Mouse (Mus musculus) erythroid progenitor cell, adult 5-6 weeks (primary cell): Measurements from ENCODE around the gene Pspn. TPM values are rescaled to one million over a fixed set of nuclear protein-coding genes. Genes with fewer than 3 reads are reported as not detected.
A peak's percentile ranks its signal among the peaks of the same experiment; 100 is the strongest.

Experiments
- ATAC-seq: replicated peaks from 2 replicates; pipeline ENCODE4 v1.8.0; 2016; ENCODE audit warnings: moderate number of reproducible peaks, mild to moderate bottlenecking, moderate TSS enrichment, inconsistent platforms; ENCODE audit not compliant: poor library complexity, low FRiP score, severe bottlenecking
- total RNA-seq, 2 experiments: library from RNA; stranded (forward) in 1 of 2; stranded (reverse) in 1 of 2; fragments of 150-400 nt in 1 of 2; fragments of 186-747, 209-891 nt in 1 of 2; gene quantifications; 2 replicates each; pipeline versions ENCODE4 v1.2.3 to v1.2.4; 2015 to 2017; ENCODE audit warnings: low replicate concordance in 2 of 2

The Pspn gene
- not detected in 2 replicates for total RNA-seq (2015; ENCODE audit: low replicate concordance)
- total RNA-seq (2017; ENCODE audit: low replicate concordance), result not detected in 2 replicates

DNA sequence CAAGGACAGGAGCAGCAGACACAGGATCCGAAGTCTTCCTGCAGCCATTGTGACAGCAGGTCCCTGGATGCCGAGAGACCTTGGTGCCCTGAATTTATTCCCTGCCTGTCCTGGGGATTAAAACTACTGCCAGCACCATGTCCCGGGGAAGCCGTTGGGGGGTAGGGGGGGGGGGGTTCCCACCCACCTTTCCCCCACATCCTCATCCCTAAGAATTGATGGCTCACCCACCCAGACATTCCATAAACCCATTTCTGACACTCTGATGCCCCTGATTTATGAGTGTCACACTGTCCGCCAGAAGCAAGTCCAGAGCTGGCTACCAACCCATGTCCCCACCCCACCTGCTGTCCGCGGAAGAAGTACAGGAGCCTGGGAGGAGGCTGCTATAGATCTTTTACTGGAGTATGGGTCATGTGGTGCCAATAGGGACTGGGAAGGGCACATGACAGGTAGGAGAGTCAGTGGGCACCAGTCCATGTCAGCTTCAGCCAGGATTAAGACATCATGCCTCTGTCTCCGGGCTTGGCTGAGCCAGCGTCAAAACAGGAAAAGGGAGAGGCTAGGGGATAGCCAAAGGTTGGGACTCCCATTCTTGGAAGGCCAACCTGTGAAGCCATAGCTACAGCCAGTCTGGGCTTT, at the start of gene Pspn:
TSS of gene Pspn (minus strand) at position 51 of the 642 bp plus-strand sequence.
- no peak for ATAC-seq

DNA sequence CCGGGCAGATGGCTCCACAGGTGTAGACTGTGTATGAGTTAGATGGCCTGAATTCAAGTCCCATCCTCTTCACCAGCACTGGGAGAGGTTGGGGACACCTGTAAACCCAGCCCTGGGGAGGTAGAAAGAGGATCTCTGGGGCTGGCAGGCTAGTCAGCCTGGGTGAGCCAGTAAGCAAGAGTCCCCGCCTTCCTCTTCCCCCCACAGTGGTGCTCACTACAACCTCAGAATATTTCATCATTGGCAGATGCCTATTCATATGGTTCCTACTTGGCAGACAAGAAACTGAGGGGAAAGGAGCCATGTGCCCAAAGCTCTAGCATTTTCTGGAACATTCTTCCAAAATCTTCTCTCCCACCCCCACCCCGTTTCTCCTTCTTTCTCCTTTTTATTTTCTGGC, 49.0 kb upstream of the Pspn start:
- no peak for ATAC-seq

DNA sequence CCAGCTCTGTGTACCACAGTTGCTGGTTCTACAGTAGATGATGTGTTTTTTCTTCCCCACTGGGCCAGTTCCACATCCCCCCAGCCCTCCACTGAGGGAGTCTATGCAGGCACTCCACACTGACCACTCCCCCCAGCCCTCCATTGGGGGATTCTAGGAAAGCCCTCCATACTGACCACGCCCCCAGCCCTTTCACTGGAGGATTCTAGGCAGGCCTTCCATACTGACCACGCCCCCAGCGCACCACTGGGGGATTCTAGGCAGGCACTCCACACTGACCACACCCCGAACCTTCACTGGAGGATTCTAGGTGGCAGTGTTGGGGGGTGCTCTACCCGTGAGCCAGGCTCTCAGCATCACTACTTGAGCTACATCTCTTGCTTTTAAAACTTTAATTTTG, 47.6 kb upstream of the Pspn start:
- no peak for ATAC-seq

DNA sequence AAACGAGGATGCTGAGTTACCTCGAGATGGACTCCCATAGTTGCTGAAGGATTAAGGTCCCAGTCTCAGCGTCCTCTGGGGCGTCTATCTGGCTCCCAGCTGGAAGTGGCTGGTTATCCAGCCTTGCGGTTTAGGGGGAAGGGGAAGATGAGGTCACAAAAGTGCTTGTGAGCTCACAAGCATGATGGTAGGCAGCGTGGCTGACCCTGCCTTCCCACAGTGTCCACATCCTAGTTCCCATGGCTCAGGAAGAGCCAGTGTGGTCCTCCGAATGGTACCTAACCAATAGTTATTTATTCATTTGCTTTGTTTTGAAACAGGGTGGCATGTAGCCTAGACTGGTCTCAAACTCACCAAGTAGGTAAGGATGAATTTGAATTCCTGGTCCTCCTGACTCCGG, 41.7 kb upstream of the Pspn start, which contains the start of gene Slc25a41:
TSS of gene Slc25a41 (minus strand) at position 101 of the 400 bp plus-strand sequence.
- ATAC-seq, result no peak

DNA sequence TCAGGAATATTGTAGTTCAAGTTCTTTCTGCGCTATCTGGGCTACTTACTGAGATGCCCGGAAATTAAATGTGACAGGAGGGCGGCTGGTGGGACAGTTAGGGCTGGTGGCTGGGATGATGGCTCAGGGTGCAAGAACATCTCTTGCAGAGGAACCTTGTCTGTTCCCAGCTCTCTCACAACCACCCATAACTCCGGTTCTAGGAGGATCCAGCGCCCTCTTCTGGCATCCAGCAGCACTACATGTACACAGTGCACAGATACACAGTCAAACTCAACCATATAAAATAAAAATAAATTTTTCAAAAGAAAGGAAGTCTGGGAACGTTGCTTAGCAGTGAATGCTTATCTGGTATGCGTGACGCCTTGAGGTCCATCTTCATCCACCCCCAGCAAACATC, 39.2 kb upstream of the Pspn start:
- no peak for ATAC-seq

DNA sequence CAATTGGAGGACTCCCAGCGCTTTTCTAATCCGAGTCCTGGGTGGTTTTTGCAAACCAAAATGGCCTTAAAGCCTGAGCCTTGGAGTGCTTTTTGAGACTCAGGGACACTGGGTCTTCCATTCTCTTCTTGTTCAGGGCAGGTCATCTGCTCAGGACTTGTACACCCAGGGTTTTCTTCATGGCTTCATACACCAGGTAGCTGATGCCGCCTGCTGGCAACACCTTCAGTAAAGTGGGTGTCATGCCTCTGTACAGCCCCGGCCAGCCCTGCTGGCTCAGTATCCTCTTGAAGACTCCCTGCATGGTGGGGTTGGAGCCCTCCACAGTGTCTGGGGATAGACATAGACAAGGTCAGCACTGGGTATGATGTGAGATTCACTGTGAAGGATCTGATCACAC, 33.0 kb upstream of the Pspn start:
- no peak for ATAC-seq

DNA sequence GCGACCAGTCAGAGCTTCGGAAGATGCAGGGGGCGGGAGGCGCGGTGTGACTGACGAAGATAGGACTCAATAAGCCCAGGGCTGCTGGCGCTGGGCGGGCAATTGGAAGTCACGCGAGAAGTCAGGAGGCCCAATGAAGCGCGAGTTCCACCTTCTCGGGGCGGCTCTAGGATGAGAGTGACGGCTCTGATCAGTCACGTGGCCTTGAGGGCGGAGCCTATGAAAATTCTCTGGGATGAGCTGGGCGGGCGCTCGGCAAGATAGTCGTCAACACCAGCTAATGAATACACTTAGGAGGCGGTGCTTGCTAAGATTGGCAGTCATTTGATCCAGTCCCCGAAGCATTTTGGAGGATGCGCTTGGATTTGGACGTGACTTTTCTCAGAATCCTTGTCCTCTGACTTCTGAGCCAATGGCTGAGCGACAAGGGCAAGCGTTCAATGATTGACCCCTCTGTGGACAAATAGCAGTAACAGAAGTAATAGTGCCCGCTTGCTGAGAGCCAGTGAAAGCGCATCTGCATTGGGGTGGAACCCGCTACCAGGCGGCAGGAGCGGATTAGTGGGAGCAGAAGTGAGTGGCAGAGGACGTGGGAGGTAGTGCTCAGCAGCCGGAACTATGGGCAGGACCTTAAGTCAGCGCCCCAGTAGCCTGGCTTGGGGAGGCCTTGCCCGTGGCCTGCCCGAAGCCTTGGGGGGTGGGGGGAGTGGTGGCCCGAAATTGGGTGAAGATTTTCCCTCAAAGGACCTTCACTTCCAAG, 32.0 kb upstream of the Pspn start:
- ATAC-seq, result peak; percentile 83

DNA sequence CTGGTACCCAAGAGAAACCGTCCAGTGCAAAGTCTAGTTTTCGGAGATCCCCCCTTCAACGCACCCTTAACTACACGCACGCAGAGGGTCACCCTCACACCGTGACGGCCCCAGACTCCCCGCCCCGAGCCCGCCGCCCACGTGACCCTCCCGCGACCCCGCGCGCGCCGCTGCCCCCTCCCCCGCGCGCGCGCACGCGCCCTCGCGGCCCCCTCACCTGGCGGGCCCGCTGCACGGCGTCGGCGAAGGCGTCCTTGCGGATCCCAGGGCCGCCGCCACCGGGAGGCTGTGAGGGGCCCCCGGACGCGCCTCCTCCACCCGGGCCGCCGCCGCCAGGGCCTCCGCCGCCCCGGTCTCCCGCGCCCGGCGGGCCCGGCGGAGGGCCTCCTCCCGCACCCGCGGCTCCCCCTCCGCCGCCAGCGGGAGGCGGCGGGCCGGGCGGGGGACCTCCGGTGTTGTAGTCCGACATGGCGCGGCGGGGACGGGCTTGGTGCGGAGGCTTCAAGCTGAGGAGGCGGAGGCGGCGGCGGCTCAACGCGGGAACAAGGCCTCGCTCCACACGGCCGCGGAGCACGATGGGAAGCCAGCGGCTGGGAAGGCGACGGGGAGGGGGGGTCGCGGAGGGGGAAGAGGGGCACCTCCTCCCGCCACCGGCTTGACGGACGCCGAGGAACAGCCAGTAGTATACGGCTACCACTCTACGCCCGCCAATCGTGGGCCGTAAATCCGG, 31.3 kb upstream of the Pspn start, which contains the start of gene Khsrp:
TSS of gene Khsrp (minus strand) at position 592 of the 730 bp plus-strand sequence.
- ATAC-seq, result no peak

DNA sequence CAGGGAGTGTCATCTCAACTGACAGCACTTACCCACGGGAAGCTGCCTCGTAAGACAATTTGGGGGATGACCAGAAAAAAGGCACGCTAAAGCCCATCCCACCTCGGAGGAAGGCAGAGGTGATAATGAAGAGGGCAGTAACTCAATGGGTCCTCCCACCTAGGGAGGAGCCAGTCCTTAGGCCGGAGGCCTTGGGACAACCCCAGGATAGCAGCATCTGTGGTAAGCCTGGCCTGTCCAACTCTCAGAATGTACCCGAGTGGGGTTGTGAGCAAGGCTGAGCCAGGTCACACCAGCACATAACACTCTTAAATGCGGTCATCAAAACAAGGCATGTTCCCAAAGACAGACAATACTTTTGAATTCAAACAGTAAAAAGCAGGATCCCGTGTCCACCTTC, 29.9 kb upstream of the Pspn start:
- peak; percentile 57 for ATAC-seq

DNA sequence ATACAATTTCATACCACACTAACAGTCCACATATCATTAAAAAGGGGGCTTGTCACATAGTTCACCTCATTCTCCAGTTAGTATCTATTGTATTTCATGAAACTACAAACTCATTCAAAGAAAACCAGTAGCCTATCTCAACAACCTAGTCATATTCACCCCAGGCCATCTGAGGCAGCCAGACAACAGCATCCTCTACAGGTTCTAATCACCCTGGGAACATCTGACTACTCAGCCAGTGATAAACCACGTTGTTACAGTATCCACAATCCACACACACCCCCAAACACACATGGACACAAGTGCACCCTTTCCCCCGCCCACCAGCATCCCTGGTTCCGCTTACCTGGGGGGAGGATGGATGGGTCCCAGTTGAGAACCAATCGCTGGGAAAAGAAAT, 27.7 kb upstream of the Pspn start:
- ATAC-seq, result no peak

DNA sequence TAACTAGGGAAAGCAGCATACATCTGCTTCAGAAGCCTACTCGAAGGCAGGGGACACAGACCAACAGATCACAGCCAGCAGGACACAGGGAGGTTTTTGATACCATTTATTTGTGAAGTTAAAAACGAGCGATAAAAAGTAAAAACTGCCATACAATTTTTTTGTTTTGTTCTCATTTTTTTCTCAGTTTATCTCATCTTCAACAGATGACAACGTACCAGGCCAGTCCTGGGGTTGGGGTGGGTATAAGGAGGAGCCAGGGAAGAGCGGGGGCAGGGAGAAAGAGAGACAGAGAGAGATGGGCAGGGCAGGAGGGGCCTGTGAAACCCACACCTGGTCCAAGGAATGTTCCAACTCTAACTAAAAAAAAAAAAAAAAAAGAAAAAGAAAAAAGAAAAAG, 21.1 kb upstream of the Pspn start:
- no peak for ATAC-seq

DNA sequence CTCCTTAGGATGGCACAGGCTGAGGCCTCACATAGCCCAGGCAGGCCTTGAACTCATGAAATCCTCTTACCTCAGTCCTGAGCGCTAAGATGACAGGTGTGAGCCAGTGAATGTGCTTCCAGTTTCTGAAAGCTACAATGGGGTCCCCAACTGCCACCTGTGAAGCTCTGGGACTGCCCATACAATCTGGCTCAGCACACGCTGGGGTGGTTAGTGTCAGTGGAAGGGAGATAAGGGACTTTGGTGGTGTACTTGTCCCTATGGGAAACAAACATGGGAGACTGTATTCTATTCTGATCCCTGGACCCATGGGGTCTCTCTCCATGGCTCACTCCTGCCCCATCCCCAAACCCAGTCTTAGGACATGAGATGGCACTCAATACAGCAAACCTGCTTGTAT, 19.9 kb upstream of the Pspn start:
- peak; percentile 77 for ATAC-seq

DNA sequence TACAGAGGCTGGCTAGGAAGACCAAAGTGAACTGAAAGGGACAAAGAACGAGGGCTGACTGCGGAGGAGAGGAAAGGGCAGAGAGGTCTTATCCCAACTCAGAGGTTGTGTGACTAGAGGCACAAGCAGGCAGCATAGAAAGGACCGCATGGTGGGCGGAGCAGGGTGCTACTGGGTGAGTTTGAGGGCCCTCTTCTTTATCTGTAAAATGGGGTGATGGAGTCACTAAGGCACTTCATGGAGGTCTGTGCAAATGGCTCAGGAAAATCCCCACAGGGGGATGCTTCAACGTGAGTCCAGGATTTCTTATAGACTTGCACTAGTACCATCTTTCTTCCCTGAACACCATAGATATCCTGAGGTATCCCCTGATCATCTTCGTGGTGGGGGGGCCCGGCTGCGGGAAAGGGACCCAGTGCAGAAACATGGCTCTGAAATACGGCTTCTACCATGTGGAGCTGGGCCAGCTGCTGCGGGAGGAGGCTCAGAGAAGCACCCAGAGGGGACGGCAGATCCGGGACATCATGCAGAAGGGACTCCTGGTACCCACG, 12.5 kb upstream of the Pspn start:
- ATAC-seq, result no peak

DNA sequence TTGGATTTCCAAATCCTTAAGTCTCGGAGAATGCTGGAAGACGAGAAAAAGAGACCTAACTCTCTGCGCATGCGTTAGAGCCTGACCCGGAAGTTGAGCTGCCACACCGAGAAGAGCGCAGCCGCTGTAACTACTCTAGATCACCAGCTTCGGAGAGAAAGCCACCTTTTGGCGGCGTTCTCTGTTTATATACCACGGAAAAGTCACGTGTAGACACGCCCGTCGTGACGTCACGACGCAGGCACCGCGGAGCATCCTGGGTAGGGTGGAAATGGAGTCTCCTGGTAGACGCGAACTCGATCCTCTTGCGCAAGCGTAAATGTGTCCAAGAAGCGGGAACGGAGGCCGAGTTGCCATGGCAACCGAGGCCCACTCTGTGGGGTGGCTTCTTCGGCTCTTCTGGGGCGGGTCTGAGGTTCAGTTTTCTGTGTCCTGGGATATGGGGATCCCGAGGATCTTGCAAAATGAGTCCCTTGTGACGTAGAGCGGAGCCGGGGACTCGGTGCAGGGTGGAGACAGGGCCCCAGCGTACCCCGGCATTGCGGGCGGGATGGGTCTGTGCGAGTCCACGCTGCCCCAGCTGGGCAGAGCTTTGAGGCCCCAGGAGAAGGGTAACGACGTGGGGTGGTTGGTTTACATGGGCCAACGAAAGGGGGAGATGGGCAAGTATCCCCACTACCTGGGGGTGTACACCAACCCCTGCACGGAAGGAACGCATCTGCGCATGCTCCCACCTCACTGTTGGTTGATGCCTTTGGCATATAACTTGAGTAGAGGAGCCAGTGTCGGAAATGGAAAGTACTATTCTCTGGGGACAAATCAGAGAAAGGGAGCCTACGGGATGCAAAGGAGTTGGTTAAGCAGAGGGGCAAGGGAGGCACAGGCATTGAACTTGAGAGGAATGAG, 11.7 kb upstream of the Pspn start, which contains the start of the genes Gtf2f1 and Gm17949:
TSS of gene Gtf2f1 (minus strand) at position 53 of the 906 bp plus-strand sequence.
TSS of gene Gm17949 (plus strand) at position 234 of the 906 bp plus-strand sequence.
- ATAC-seq, result peak; percentile 88

DNA sequence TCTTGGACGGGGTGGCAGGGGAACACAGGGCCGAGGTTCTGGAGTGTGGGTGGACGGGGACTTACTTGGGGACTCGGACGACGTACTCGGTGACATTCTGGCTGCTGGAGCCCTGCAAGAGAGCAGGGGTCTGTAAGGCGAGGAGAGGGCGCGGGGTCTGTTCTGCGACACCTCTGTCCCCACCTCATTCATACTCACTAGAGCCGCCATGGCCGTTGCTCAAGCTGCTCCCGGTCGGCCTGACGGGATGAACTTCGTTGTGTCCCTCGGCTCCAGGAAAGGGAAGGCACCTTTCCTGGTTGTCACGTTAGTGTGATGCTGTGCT, 11.1 kb upstream of the Pspn start:
- ATAC-seq, result peak; percentile 60

DNA sequence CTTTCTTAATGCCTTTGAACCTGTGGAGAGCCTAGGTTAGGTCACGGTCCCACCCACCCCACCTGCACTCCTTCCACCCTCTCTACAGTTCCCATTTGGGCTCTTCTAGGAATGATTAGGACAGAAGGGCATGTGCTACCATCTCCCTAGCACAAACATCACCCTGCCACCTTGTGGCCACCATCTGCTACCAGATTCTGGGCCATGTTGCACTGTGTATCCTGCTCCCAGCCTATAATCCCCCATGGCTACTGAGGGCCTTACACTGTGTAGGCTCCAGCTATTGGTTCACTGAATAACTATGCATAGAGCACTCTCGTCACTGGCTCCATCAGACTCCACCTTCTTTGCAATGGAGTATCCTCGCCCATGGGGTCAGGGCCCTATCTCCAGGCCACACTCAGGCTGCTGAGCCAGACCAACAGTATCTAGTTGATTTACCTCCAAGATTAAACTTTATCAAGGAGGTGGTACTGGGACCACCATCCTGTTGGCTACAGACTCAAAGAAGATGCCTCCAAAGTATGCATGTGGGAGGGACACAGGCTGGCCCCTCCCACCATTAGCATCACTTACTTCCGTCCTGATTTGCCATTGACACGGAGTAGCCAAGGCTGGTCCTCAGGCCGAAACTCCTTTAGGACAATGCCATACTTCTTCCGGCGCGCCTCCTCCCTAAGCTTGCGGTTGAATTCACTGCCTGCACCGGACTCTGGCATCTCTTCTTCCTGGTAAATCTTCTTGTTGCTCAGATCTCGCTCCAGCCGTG, 7.5 kb upstream of the Pspn start:
- ATAC-seq, result no peak

DNA sequence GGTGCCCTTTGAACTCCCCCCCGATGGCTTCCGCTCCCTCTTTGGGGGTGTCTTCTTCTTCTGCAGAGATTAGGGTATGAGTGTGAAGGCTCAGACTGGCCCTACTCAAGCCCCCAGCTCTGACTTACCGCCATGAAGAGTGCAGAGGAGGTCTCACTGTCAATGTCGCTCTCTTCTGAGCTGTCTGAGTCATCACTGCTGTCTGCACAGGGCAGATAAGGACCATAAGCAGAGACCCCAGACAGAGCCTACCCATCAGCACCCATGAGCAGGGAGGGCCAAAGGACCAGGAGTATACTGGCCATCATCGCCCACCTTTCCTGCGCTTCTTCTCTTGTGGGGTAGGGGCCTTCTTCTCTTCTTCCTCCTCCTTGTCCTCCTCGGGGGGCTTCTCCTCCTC, 4.2 kb upstream of the Pspn start:
- ATAC-seq, result no peak

DNA sequence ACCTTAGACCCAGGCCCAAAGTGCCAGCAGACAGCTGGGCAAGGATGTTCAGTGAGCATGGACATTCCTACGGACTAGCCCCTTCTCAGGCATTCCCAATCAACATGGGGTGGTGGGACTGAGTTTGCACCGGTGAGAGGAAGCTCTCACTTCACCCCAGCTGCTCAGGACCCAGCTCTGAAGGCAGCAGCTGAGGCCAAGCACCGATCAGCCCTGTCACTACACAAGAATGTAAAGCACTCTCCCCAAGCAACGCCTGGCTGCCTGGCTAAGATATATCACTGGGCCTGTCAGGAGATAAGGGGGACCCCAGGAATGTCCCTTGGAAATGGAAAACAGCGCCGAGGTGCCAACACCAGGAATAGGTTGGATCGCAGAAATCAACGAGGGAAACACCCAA, 1.4 kb upstream of the Pspn start:
- ATAC-seq, result no peak

DNA sequence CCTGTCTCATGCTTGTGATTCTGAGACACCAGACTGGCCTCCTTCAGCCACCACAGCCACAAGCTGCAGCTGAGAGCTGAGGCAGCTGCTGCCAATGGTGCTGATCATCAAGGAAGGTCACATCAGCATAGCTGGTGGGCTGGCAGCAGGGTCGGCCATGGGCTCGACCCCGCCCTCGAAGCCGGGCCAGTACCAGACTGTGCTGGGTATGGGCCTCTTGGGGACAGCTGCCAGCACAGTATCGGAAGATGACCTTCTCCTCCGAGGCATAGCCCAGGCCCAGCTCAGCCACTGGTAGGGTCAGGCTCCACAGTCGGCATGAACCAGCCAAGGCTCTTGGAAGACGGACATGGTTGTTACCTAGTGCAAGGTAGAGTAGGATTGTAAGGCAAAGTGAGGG, 404 bp downstream of the Pspn start:
- no peak for ATAC-seq
